Mouse (Mus musculus) right cerebral cortex, adult 2 months (tissue): ENCODE measurements around the gene Hs3st3b1.

Experiments
- DNase-seq, 2 experiments: peaks; one replicate each; pipeline ENCODE4 v3.0.0; 2021 to 2022; ENCODE audit warnings: low spot score in 2 of 2

Gene Hs3st3b1

DNA sequence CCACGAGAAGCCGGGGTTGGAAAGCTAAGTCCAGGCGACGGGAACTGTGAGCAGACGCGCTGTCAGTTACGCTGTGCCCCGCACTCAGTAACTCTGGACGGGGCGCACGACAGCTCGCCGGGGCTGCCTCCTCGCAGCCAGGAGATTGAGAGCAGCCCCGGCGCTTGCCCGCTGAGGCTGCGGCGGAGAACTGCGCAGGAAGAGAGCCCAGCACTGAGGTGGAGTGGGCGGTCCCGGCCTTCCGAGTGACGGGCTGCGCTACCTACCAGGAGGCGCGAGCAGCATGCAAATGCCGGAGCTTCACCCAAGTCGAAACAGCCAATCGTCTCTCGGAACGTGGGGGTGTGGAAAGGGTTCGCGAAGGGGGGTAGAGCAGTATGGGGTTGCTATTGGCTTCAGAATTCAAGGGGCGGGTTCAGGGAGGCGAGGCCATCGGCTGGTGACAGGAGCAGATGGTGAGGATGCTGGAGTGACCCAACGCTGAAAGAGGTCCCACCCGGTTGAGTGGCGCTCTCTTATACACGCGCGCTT is at the start of gene Hs3st3b1:
Gene Hs3st3b1, minus strand, starts transcription at position 200 of the 531 bp plus-strand sequence.
- peak; percentile 82 to 84 for DNase-seq

DNA sequence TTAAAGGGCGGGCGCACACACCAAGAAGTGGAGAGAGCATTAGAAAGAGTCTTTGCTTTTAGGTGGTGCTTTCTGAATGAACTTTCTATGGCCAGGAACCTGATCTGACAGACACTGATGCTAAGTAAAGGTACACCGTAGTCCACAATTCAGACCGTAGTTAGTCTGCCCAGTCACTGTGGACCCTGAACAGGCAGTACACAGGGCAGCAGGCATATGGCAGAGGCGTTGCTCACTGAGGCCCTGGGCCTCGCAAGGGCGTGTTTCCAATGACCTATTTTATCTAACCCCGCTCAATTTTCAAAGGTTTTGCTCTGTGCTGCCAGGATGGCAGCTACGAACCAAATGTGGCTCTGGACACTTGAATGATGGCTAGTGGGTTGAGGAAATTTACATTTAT is 49.4 kb upstream of the Hs3st3b1 start:
- no peak for DNase-seq

DNA sequence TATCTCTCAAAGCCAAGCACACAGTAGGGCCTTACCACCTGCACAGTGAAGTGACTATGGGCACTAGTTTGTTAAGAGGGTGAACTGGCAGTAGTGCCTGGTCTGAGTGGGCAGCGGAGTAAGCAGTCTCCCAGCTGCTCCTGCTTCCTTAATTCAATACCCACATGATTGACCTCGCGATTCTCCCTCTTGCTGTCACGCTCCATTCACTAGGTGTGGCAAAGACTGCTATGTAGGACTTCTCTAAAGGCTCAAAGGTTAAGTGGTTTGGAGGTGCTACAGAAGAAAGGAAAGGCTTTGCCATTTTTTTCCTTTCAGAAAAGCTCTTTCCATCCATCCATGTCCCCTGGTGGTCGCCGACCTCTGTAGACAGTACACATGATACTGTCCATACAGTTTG is 48.7 kb upstream of the Hs3st3b1 start:
- DNase-seq, result no peak

DNA sequence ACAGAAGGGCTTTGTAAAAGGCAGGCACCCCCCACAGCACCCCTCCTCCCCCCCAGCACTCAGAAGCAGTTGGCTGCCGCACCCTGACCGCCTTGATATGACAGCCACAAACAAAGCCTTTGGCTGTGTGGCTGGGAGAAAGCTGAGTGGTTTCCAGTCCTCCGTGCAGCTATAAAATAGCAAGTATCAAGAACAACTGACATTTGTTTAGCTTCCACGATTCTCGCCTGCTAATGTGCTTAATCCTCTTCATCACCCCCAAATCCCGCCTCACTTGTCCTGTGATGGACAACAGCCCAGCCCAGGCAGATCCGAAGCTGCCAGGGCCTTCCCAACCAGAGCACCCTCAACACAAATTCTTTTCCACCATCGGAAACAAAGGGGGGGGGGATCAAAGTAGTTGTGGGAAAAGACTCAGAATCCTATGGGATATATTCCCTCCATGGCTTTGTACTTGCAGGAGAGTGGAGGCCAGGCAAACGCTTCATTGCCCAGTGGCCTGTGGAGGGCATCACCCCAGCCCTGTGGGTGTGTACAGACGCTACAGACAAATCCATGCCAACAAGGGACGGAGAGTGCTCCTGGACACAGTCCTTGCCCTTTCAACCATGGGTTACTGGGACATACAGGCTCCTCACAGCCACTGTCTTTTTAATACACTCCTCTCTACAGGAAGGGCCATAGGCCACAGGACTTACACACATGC is 47.3 kb upstream of the Hs3st3b1 start:
- DNase-seq, result peak in 1 of 2 experiments; percentile 12

DNA sequence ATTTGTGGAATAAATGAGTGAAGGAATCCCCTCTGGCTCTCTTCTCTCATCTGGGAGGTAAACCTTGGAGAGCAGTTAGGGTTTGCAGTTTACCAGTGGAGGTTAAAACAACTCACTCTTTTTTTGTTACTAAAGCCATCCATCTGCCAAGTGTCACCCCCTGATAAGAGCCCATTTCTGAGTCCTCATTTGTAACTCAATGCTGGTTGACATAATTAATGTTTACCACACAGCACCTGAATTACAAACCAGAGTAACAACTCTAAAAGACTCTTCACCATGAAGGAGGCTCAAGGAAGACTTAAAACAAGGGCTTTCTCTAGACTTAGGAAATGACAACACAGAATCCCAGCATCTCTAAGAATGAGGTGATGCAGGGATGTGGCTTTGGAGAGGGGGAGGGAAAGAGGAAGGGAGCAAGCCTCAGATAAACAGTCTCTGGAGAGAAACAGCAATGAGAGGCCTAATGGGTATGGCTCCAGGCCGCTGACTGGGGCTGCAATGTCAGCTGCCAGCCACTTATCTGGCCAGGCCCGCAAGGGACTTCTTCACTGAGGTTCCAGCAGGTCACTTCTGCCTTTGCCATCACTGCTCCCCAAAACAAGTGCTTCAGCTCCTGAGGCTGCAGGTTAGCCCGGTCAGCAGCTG is 46.4 kb upstream of the Hs3st3b1 start:
- no peak for DNase-seq

DNA sequence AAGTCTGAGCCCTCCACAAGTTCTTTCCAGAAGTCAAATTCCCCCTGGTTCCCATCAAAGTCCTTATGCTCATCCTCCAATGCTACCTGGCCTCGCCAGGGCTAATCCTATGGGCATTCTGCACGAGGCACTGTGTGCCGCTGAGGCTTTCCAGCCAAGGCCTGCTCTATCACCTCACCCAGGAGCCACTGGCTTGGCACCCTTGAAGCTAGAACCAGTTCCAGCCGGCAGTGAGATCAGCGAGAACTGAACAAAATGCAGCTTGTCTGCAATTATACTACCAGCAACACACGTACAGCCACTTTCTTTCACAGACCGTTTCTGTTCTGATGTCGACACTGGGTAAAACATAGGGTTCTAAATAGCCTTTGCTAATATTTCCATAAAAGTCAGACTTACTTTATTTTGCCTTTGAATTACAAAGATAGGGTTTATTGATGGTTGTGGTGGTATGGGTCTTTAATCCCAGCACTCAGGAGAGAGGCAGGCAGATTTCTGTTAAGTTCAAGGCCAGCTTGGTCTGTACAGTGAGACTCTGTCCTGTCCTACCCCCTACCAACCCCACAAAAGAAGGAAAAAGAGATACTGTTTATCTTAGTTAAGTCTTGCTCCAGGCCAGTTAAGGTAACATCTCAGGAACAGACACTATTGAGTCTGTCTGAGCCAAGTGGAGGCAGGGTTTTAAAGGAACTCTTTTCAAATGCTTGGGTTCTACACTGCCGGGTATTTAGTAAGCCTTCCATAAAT is 45.7 kb upstream of the Hs3st3b1 start:
- no peak for DNase-seq

DNA sequence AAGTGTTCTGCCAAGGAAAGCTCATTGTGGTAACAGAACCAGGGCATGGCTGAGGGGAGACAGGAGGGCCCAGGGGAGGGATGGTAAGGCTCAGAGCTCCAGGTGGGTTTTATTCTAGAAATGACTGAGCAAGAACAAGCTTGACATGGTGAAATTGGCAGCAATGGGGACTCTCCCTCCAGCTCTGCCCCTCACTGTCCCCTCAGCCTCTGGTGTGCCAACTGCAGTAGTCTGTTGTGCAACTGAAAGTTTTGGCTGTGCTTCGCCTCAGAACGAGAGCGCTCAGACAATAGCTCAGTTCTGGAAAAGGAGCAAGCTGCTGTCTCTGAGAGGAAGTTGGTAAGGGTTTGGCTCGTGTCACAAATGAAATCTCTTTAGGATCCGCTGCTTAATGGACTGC is 43.3 kb upstream of the Hs3st3b1 start:
- DNase-seq, result no peak

DNA sequence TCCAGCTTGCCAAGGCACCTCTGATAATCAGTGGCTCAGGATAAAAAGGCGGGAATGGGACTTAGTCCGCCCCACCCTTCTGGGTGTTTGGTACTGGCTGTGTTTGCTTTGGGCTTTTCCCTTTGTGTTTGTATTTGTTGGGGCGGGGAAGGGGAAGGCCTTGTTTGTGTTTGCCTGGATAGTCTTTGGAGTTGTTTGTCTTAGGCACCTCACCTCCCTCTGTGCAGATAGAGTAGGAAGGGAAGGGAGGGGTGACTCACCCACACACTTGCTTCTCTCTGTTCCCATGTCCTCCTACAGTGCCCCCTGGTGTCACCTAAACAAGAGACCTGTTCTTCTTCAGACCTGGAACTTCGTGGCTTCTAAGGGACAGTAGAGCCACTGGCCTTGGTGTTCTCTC is 35.1 kb upstream of the Hs3st3b1 start:
- DNase-seq, result no peak

DNA sequence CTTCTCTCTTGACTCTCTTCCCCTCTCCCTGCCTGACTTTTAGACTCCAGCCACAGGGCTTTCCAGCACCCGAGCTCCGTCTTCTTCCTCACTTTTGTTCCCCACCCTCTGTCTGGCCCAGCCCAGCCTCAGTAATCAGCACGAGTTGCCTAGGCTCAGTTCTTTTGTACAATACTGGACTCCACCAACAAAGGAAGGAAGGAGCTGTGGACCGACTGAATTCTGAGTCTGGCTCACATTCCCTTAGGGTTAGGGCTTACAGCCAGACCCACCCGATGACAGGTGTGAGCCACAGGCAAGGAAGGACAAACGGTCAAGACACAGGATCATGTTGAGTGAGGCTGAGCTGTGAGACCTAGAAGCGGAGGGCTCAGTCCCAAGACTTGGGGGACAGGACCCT is 34.7 kb upstream of the Hs3st3b1 start:
- DNase-seq, result no peak

DNA sequence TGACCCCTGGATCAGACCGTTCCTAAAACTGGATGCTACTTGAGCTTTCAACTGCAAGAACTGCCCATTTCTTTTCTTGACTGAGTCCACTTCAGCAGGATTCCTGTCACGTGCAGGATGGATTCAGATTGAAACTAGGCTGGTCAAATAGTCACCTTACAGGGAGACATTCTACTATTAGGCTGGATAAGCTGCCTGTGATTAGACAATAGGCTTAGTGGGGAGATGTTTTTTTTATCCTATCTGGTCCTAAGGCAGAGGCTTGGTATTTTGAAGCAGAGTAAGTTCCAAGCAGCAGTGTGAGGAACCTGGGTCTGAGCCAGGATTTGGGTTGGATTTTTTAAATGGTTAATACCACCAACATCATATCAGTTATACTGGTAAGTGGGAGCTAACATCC is 31.8 kb upstream of the Hs3st3b1 start:
- no peak for DNase-seq

DNA sequence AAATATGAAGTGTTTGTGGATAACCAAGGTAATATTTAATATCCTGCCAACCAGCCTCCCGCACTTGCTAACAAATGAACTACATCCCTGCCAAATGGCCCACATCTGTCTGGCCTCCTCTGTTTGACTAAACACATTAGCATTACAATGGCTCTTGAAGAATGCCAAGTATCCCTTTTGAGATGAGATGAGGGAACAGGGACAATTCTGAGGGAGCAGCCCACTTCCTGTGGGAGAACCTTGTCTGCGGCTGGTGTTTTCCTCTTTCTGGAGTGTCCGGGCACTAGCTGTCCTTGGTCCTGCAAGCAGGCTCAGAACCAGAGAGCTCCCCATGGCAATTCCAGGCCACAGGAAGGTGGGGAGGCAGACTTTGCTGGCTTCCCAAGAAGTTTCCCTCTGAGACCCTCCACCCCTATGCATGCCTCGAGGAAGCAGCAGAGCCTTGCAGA is 30.7 kb upstream of the Hs3st3b1 start:
- DNase-seq, result no peak

DNA sequence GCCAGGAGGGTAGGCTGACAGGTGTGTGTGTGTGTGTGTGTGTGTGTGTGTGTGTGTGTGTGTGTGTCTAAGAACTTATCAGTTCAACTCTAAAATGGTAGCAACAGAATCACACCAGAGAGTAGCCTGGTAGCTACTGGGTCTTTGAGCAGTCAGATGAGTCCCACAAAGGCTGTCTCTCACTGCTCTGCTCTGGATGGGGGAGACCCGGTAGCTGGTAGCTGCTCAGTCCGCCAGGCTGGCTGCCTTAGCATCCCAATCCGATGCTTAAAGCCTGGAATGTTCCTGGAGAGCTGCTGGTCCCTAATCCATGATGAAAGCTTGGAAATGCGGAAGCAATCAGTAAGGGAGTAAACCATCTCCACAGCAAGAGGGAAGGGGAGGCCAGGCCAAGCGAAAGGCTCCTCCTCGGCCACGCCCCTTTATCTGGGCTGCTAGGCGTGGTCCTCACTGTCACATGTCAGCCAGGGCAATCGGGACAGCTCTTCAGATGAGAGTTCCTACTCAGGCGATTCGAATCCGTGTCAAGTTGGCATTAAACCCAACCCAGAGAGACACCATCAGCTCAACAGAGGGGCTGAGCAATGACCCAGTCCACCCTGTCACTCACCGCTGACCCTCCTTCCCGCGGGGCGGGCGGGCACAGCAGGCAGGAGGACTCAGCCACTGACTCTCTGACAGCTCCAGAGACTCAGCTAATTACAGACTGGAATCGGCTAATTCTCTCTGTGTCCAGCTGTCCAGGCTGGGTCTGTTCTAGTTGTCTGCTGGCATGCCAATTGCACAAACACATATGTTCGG is 29.9 kb upstream of the Hs3st3b1 start:
- peak in 1 of 2 experiments; percentile 23 for DNase-seq

DNA sequence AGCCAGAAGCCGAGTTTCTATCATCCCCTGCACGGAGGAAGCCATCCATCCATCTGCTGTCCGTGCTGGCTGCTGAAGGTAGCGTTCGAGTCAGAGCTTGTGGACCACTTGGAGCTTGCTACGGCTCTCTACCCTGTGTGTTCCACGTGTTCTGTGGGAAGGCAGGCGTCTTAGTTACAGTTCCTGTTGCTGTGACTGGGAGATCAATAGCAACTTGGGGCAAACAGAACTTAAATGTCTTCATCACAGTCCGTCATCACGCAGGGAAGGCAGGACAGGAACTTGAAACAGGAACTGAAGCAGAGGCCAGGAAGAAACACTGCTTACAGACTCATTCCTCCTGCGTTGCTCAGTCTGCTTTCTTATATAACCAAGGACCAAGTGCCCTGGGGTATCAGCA is 26.3 kb upstream of the Hs3st3b1 start:
- no peak for DNase-seq

DNA sequence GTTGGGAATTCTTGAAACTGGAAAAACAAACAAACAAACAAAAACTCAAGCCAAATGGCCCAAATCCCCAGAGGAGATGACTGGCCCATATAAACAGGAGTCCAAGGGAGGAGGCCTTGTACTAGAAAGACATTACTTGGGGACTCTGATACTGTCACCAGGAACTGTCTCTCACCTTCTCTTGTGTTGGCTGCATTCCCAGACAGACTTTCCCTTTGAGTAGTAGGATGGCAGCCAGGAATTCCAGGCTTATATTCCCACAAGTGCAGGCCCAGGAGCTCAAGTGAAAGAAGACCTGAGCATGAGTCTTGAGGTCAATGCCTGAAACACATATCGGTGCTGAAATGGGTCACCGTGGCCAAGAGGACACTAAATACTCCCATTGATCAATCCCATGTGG is 24.9 kb upstream of the Hs3st3b1 start:
- DNase-seq, result no peak

DNA sequence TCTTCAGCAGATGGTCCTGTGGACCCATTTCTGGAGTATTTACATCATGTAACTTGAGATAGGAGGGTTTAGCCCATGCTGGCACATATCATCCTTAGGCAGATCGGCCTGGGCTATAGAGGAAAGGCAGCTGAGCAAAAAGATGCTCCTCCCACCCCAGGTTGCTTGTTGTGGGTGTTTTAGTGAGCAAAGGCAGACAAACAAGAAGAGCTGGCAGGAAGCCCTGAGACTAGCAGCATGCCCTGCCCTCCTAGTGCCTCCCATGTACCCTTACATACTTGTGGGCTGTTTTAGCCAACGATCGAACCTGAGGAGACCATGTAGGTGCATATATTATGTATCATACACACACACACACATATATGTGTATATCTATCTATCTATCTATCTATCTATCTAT is 21.9 kb upstream of the Hs3st3b1 start:
- no peak for DNase-seq

DNA sequence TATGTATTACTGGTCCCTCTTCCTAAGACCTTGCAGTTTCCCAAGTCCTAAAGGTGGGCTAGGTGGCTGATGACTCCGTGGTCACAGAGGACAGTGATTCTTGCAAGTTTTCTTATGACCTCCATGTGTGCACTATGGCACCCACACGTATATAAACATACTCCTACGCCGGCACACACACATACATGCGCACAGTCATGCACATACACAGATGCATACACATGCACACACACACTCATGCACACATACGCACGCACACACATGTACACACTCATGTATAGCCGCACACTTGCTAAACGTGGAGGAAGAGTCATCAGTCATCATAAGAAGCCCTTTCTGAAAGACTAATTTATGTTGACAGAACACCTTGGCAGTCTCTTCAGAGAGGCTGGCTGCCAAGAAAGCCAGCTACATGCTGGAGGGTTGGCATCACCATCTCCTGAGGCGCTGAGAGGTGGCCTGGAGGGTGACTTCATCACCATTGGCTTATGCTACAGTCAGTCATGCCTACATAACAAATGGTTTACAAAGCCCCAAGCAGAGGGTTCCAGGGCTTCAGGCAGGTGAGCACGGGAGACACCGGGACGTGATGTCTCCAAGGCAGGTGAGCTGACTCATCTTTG is 21.3 kb upstream of the Hs3st3b1 start:
- no peak for DNase-seq

DNA sequence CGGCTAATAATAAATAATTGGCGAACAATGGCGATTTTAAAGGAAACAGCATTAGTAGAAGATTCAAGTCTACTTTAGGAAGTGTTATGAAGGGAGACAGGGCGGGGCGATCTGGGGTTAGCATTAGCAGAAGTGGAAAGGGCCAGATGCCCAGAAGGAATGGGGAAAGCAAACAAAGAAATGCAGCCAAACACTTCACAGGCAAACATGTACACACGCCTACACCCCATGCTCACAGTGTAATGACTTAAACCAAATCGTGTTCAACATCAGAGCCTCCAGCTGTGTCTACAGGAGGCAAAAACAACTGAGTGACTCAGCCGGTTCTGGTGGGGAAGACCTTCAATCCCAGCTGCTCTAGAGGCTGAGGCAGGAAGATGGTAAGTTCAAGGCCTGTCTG is 20.1 kb upstream of the Hs3st3b1 start:
- no peak for DNase-seq

DNA sequence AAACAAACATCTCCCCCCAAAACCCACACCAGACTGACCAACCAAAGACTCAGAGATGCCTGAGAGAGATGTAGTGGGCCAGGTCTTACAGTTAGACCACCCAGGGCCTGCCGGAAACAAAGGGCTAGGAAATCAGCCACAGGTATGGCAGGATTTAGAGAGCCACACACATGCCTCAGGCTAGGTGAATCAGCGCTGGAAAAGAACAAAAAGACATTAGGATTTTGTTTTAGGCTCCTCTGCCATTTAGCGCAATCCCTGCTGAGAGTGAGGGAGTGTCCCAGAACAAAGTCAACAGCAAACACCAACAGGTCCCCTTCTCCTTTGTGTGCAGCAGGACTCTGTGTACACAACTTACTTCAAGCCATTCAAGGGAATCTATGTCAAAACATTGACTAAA is 14.6 kb upstream of the Hs3st3b1 start:
- DNase-seq, result no peak

DNA sequence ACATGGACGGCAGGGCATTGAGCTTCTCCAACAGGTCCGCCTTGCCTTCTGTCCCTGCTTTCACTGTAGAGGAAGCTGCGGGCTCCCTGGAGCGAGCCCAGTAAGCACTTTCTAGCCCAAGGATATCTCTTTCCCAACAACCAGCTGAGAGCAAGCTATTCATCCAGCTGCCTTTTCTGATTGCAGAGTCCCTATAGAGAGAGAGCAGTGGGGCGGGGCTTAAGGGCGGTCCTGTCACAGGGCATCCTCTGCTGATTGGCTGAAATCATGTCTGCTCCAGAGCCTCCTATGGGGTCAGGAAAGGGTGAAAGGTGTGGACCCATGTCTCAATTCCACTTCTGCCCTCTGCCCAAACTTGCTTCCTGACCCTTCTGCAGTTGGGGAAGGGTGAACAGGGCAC is 4.8 kb upstream of the Hs3st3b1 start:
- DNase-seq, result no peak

DNA sequence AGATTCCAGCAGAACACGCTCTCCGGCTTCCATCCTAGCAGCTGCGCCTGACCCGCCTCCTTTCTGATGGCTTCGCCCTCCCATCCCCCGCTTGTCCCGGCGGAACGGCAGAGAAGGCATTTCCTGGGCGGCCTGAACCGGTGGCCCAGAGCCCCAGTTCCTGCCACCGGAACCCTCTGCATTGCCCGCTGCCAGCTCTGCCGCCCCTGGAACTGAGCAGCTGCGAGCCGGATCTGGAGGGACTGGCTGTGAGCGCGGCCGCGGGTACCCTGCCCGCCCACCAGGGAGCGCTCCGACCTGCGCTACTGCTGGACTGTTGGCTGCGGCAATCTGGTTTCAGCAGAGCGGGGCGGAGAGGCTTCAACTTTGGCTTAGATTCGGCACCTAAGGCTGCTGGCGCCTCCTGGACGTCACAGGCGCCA is 3.1 kb upstream of the Hs3st3b1 start:
- peak; percentile 67 to 74 for DNase-seq

DNA sequence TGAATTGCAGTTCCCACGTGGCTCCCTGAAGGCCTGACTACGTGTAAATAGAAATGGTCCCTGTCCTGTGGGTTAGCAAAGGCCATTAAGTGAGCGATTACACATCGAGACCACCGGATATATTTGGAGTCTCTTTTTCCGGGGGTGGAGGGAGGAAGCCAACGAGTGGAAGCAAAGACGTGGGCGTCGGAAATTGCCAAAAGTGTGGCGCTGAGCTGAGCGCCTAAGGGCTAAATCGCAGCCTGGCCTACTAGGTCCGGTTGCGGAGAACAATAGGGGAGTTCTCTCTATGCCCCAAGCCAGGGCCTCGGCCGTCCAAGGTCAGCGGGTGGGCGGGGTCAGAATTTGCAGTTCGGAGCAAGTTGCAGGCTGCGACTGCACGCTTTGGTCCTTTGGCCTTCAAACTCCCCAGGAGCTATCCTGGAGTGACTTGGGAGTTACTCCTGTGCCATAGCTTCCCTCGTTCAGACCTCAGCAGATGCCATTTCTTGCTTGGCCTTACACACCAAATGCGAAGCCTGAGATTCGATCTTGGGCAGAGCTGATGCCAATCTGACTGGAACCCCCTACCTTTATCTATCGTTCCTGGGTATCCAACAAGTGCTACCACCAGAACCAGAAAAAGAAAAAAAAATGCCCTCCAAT is 2.3 kb upstream of the Hs3st3b1 start:
- no peak for DNase-seq
